ENCODE assay signal across 33 mouse cellular contexts in the genomic region with DNA sequence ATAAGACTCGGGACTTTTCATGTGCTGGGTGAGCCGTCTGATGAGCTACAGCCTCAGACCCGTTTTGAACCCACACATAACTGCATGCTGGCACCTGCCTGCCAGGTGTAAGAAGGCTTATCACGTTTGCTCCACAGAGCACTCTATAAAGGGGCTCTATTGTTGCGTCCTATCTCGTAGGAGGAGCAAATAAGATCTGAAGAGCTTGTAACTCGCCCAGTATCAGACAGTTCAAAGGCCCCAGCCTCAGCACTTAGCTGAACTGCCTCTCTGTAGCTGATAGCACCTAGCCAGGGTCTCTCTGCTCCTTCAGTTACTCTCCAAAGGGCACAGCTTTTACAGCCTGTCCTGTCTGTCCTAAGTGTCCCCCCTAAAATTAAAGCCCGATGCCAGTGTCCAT. TPM values are rescaled to one million over a fixed set of nuclear protein-coding genes. Genes with fewer than 3 reads are reported as not detected.
DNase-seq lines count a peak whose midpoint lies in the region; ATAC-seq and TF ChIP-seq lines count a peak whose summit lies in the region.
"Had no signal": no experiment of that assay in that cellular context is flagged by ENCODE, and none has a peak within 500 bp of the region (broad histone marks: within the 10 kb centered on the region; RNA-seq: fewer than 3 reads in every experiment).

No protein-coding gene starts in this region.

- H3K27me3 ChIP-seq in heart, embryonic 13.5 days (replicated peaks) = peaks cover 32% of the 10 kb centered on the region
- no peaks in the 10 kb centered on the region for H3K27me3 ChIP-seq in intestine, embryonic 14.5 days (replicated peaks; ENCODE audit: control insufficient read depth, insufficient read depth, low read length)
- no peaks in the 10 kb centered on the region for H3K27me3 ChIP-seq in intestine, embryonic 16.5 days (replicated peaks; ENCODE audit: control insufficient read depth, insufficient read depth, low read length)
- no peaks in the 10 kb centered on the region for H3K27me3 ChIP-seq in small intestine, adult 2 months (ENCODE audit: control insufficient read depth, insufficient read depth, low read length)
- no peaks in the 10 kb centered on the region for H3K27me3 ChIP-seq in forebrain, embryonic 13.5 days
- H3K27me3 ChIP-seq: embryonic facial prominence, embryonic 15.5 days; forebrain, embryonic 15.5 days had no signal

- no peak for ATAC-seq in heart, embryonic 13.5 days (ENCODE audit: extremely low read depth, insufficient number of reproducible peaks, low FRiP score, low TSS enrichment)
- peak; percentile 63 for ATAC-seq in intestine, embryonic 14.5 days (replicated peaks; ENCODE audit: low FRiP score, low TSS enrichment, low read depth)
- ATAC-seq in intestine, embryonic 16.5 days = peak; percentile 77
- ATAC-seq in forebrain, embryonic 13.5 days = no peak
- ATAC-seq: activated CD4-positive, CD25-positive, alpha-beta regulatory T cell, adult 4 months; CD4-positive, CD25-positive, alpha-beta regulatory T cell, adult 4 months; forebrain, embryonic 15.5 days; Patski had no signal

- intact Hi-C loops in heart, postnatal 14 days (cut with DNase I) = loop anchor here (10.0 kb wide), 3 partner anchors 194 to 294 kb away; a partner anchor contains a TSS

- H3K4me2 ChIP-seq in heart, embryonic 13.5 days = no peak overlapping the region
- no peak overlapping the region for H3K4me2 ChIP-seq in intestine, embryonic 14.5 days (ENCODE audit: low read length)
- H3K4me2 ChIP-seq in intestine, embryonic 16.5 days (ENCODE audit: low read depth, low read length) = no peak overlapping the region
- no peak overlapping the region for H3K4me2 ChIP-seq in forebrain, embryonic 13.5 days
- H3K4me2 ChIP-seq: embryonic facial prominence, embryonic 13.5 days; embryonic facial prominence, embryonic 15.5 days; forebrain, embryonic 12.5 days; forebrain, embryonic 15.5 days had no signal

- no peak overlapping the region for H3K4me3 ChIP-seq in heart, embryonic 13.5 days
- H3K4me3 ChIP-seq in intestine, embryonic 14.5 days (ENCODE audit: low read depth, low read length) = no peak overlapping the region
- no peak overlapping the region for H3K4me3 ChIP-seq in intestine, embryonic 16.5 days (ENCODE audit: low read length)
- H3K4me3 ChIP-seq in small intestine, adult 2 months (ENCODE audit: low read depth, low read length) = no peak overlapping the region
- no peak overlapping the region for H3K4me3 ChIP-seq in forebrain, embryonic 13.5 days
- H3K4me3 ChIP-seq: embryonic facial prominence, embryonic 13.5 days; embryonic facial prominence, embryonic 15.5 days; erythroblast, embryonic 14.5 days; forebrain, embryonic 10.5 days; forebrain, embryonic 12.5 days; forebrain, embryonic 15.5 days had no signal

- no peaks in the 10 kb centered on the region for H3K36me3 ChIP-seq in heart, embryonic 13.5 days
- H3K36me3 ChIP-seq in intestine, embryonic 14.5 days (ENCODE audit: control insufficient read depth, insufficient read depth, low read length) = no peaks in the 10 kb centered on the region
- no peaks in the 10 kb centered on the region for H3K36me3 ChIP-seq in intestine, embryonic 16.5 days (ENCODE audit: control insufficient read depth, insufficient read depth, low read length)
- H3K36me3 ChIP-seq in small intestine, adult 2 months (ENCODE audit: control insufficient read depth, insufficient read depth, low read length) = peaks cover 22% of the 10 kb centered on the region
- no peaks in the 10 kb centered on the region for H3K36me3 ChIP-seq in forebrain, embryonic 13.5 days (ENCODE audit: poor library complexity, severe bottlenecking)
- H3K36me3 ChIP-seq: embryonic facial prominence, embryonic 13.5 days; embryonic facial prominence, embryonic 15.5 days; forebrain, embryonic 10.5 days; forebrain, embryonic 12.5 days; forebrain, embryonic 15.5 days; G1E had no signal

- 28% methylated on average over 8 of the region's 8 CpGs for WGBS in heart, embryonic 13.5 days
- WGBS in intestine, embryonic 14.5 days = 41% methylated on average over 8 of the region's 8 CpGs
- 34% methylated on average over 8 of the region's 8 CpGs for WGBS in intestine, embryonic 16.5 days
- WGBS in small intestine, adult 2 months = 21% methylated on average over 8 of the region's 8 CpGs
- whole genome bisulfite sequencing in forebrain, embryonic 13.5 days = 68% methylated on average over 8 of the region's 8 CpGs

- peaks cover 7% of the 10 kb centered on the region for H3K4me1 ChIP-seq in heart, embryonic 13.5 days
- H3K4me1 ChIP-seq in intestine, embryonic 14.5 days (replicated peaks; ENCODE audit: control insufficient read depth, insufficient read depth, low read length) = no peaks in the 10 kb centered on the region; the same call in 1 of the 2 replicates
- H3K4me1 ChIP-seq in intestine, embryonic 16.5 days (ENCODE audit: control insufficient read depth, insufficient read depth, low read length) = peaks cover 10% of the 10 kb centered on the region
- peaks cover 34% of the 10 kb centered on the region for H3K4me1 ChIP-seq in small intestine, adult 2 months (ENCODE audit: control insufficient read depth, insufficient read depth, insufficient read length, low read length)
- 0 out of 2 replicates have a peak, but pooled peaks cover 3% of the 10 kb centered on the region for H3K4me1 ChIP-seq in forebrain, embryonic 13.5 days
- H3K4me1 ChIP-seq: embryonic facial prominence, embryonic 13.5 days; embryonic facial prominence, embryonic 15.5 days; forebrain, embryonic 12.5 days had no signal

- H3K9ac ChIP-seq in heart, embryonic 13.5 days = peak overlapping the region; percentile 28; the same call in 1 of the 2 replicates
- no peak overlapping the region for H3K9ac ChIP-seq in intestine, embryonic 14.5 days (ENCODE audit: low read length)
- no peak overlapping the region for H3K9ac ChIP-seq in intestine, embryonic 16.5 days (ENCODE audit: low read depth, low read length)
- no peak overlapping the region for H3K9ac ChIP-seq in forebrain, embryonic 13.5 days
- H3K9ac ChIP-seq: embryonic facial prominence, embryonic 13.5 days; embryonic facial prominence, embryonic 15.5 days; forebrain, embryonic 12.5 days; forebrain, embryonic 15.5 days had no signal

- TF ChIP-seq POLR2A in small intestine, adult 2 months (IDR thresholded peaks at IDR 0.05; ENCODE audit: low read depth, low read length) = no peak

- H3K27ac ChIP-seq in heart, embryonic 13.5 days (replicated peaks) = no peak overlapping the region
- H3K27ac ChIP-seq in intestine, embryonic 14.5 days (ENCODE audit: low read depth) = no peak overlapping the region
- H3K27ac ChIP-seq in intestine, embryonic 16.5 days (ENCODE audit: low read length) = peak overlapping the region; percentile 62
- peak overlapping the region; percentile 71 for H3K27ac ChIP-seq in small intestine, adult 2 months (ENCODE audit: insufficient read depth, low read depth, low read length)
- no peak overlapping the region for H3K27ac ChIP-seq in forebrain, embryonic 13.5 days
- H3K27ac ChIP-seq: embryonic facial prominence, embryonic 13.5 days; embryonic facial prominence, embryonic 15.5 days; forebrain, embryonic 10.5 days; forebrain, embryonic 12.5 days; forebrain, embryonic 15.5 days had no signal

- TF ChIP-seq CTCF in small intestine, adult 2 months (IDR thresholded peaks at IDR 0.05; ENCODE audit: extremely low read depth, insufficient read length, insufficient replicate concordance, low read depth, low read length) = no peak

- no peak for DNase-seq in heart, postnatal 14 days
- DNase-seq in intestine, embryonic 14.5 days (ENCODE audit: low spot score) = no peak
- no peak for DNase-seq in layer of hippocampus, adult 18-20 months (ENCODE audit: low spot score in 2 of 2)
- no peak for DNase-seq in adrenal gland, postnatal 36 days
- DNase-seq: adrenal gland, adult 8-10 months; adrenal gland, postnatal 14 days; B cell, adult 2 months; cerebellum, adult 11 months; cerebellum, adult 18-20 months; cerebellum, adult 8-10 months; cerebellum, adult 9-11 months; cerebellum, postnatal 14 days; cerebellum, postnatal 36 days; embryo, embryonic 11 days had no signal

- no peaks in the 10 kb centered on the region for H3K9me3 ChIP-seq in heart, embryonic 13.5 days
- H3K9me3 ChIP-seq in intestine, embryonic 14.5 days (ENCODE audit: control insufficient read depth, low read length) = no peaks in the 10 kb centered on the region
- no peaks in the 10 kb centered on the region for H3K9me3 ChIP-seq in intestine, embryonic 16.5 days (ENCODE audit: control insufficient read depth, low read length)
- no peaks in the 10 kb centered on the region for H3K9me3 ChIP-seq in forebrain, embryonic 13.5 days (replicated peaks)
- H3K9me3 ChIP-seq: embryonic facial prominence, embryonic 13.5 days; embryonic facial prominence, embryonic 15.5 days; forebrain, embryonic 10.5 days; forebrain, embryonic 12.5 days; forebrain, embryonic 15.5 days; G1E had no signal

RNA-seq across cellular contexts. Expression of a gene that starts 23.8 kb away (rescaled TPM):
- polyA plus RNA-seq in heart, embryonic 13.5 days (2015; fragmentation: Nextera tagmentation; extraction: Ambion mirVana) = 0.20 and 0.71 TPM in 2 replicates
- total RNA-seq in heart, postnatal 14 days (2021) = under 1 TPM in 1 of 2 experiments, not detected in 1; 0.05 TPM
- polyA plus RNA-seq in intestine, embryonic 14.5 days (2014; fragmentation: Nextera tagmentation; extraction: Ambion mirVana) = 89.8 and 90.5 TPM in 2 replicates
- 86.6 and 88.5 TPM in 2 replicates for polyA plus RNA-seq in intestine, embryonic 16.5 days (2015; fragmentation: Nextera tagmentation; extraction: Ambion mirVana)
- polyA plus RNA-seq in small intestine, adult 2 months (2012; rRNA removed) = 179 and 397 TPM in 2 replicates
- not detected in 2 replicates for polyA plus RNA-seq in forebrain, embryonic 13.5 days (2015; fragmentation: Nextera tagmentation; extraction: Ambion mirVana)
- not detected for total RNA-seq in layer of hippocampus, adult 18-20 months (2021)
- under 1 TPM in 1 of 2 experiments, not detected in 1; 0.40 TPM for total RNA-seq in adrenal gland, postnatal 36 days (2021)
- total RNA-seq: CH12.LX had no signal
- polyA plus RNA-seq: activated CD4-positive, CD25-positive, alpha-beta regulatory T cell, adult 4 months; CD4-positive, CD25-positive, alpha-beta regulatory T cell, adult 4 months; embryonic facial prominence, embryonic 11.5 days; embryonic facial prominence, embryonic 13.5 days; embryonic facial prominence, embryonic 15.5 days; forebrain, embryonic 10.5 days; forebrain, embryonic 12.5 days; forebrain, embryonic 15.5 days had no signal

RNA-seq across cellular contexts. Expression of a gene that starts 38.3 kb away (rescaled TPM):
- polyA plus RNA-seq in heart, embryonic 13.5 days (2015; fragmentation: Nextera tagmentation; extraction: Ambion mirVana) = not detected in 2 replicates
- not detected for total RNA-seq in heart, postnatal 14 days (2021)
- polyA plus RNA-seq in intestine, embryonic 14.5 days (2014; fragmentation: Nextera tagmentation; extraction: Ambion mirVana) = 0.16 TPM in 1 of 2 replicates, not detected in the other
- 0.20 and 0.24 TPM in 2 replicates for polyA plus RNA-seq in intestine, embryonic 16.5 days (2015; fragmentation: Nextera tagmentation; extraction: Ambion mirVana)
- polyA plus RNA-seq in small intestine, adult 2 months (2012; rRNA removed) = 0.11 and 2.7 TPM in 2 replicates
- polyA plus RNA-seq in forebrain, embryonic 13.5 days (2015; fragmentation: Nextera tagmentation; extraction: Ambion mirVana) = 0.16 TPM in 1 of 2 replicates, not detected in the other
- not detected for total RNA-seq in layer of hippocampus, adult 18-20 months (2021)
- total RNA-seq in adrenal gland, postnatal 36 days (2021) = not detected
- total RNA-seq: adrenal gland, adult 18-20 months; adrenal gland, adult 8-10 months; adrenal gland, postnatal 14 days; CH12.LX; common myeloid progenitor, adult 5-6 weeks; G1E had no signal
- polyA plus RNA-seq: activated CD4-positive, CD25-positive, alpha-beta regulatory T cell, adult 4 months; brain, embryonic 14.5 days; CD4-positive, CD25-positive, alpha-beta regulatory T cell, adult 4 months; embryonic facial prominence, embryonic 11.5 days; embryonic facial prominence, embryonic 13.5 days; erythroblast, embryonic 14.5 days; forebrain, embryonic 10.5 days; forebrain, embryonic 12.5 days; forebrain, embryonic 15.5 days; G1E; Patski had no signal

RNA-seq across cellular contexts. Expression of a gene that starts 58.0 kb away (rescaled TPM):
- 11.7 and 11.9 TPM in 2 replicates for polyA plus RNA-seq in heart, embryonic 13.5 days (2015; fragmentation: Nextera tagmentation; extraction: Ambion mirVana)
- total RNA-seq in heart, postnatal 14 days (2021) = 100 to 1,000 TPM; 145 to 152 TPM
- 10.7 and 11.6 TPM in 2 replicates for polyA plus RNA-seq in intestine, embryonic 14.5 days (2014; fragmentation: Nextera tagmentation; extraction: Ambion mirVana)
- 10.4 and 10.6 TPM in 2 replicates for polyA plus RNA-seq in intestine, embryonic 16.5 days (2015; fragmentation: Nextera tagmentation; extraction: Ambion mirVana)
- 4.4 and 7.0 TPM in 2 replicates for polyA plus RNA-seq in small intestine, adult 2 months (2012; rRNA removed)
- 10.2 and 11.0 TPM in 2 replicates for polyA plus RNA-seq in forebrain, embryonic 13.5 days (2015; fragmentation: Nextera tagmentation; extraction: Ambion mirVana)
- 10 to 100 TPM; 20.1 to 21.9 TPM for total RNA-seq in layer of hippocampus, adult 18-20 months (2021)
- 10 to 100 TPM; 83.6 to 87.8 TPM for total RNA-seq in adrenal gland, postnatal 36 days (2021)

Comparison
In these comparisons a context has a peak if more than half of its experiments do, and no peak if none do; other contexts are left out.
1. H3K27ac ChIP-seq: peak in intestine, embryonic 16.5 days (single experiment) and small intestine, adult 2 months (single experiment); none in heart, embryonic 13.5 days (single experiment), intestine, embryonic 14.5 days (single experiment) and forebrain, embryonic 13.5 days (single experiment).
2. ATAC-seq: peak in intestine, embryonic 14.5 days (single experiment) and intestine, embryonic 16.5 days (single experiment); none in heart, embryonic 13.5 days (single experiment) and forebrain, embryonic 13.5 days (single experiment).
3. RNA of a gene that starts 23.8 kb away (polyA plus RNA-seq): 179 to 397 TPM in small intestine, adult 2 months, 89.8 to 90.5 TPM in intestine, embryonic 14.5 days and 86.6 to 88.5 TPM in intestine, embryonic 16.5 days; 0.20 to 0.71 TPM in heart, embryonic 13.5 days and not detected in forebrain, embryonic 13.5 days; every median in the first group is over 10 times any median in the second.